In the genomic region with DNA sequence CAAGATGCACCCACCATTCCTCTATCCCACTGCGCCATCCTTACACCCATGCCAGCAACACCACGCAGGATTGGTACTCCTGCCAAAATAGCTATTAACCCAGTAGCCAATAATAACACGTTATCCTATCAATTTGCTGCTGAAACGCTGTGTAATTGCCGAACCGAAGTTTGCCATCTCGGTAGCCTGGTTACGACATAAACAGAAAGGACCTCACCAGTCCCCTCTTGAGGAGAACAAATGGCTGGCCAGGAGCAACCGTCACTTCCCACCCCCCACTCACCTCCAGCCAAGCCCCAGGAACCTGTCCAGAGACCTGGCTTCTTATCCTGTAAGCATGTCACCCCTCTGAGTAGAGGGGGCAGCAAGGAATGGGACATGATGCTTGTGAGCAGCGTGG, we compare ENCODE assay signal across 14 mouse cellular contexts.
DNase-seq lines count a peak whose midpoint lies in the region; ATAC-seq and TF ChIP-seq lines count a peak whose summit lies in the region.
"Had no signal": no experiment of that assay in that cellular context is flagged by ENCODE, and none has a peak within 500 bp of the region (broad histone marks: within the 10 kb centered on the region; RNA-seq: fewer than 3 reads in every experiment).

No protein-coding gene starts in this region.

- intact Hi-C loops in left cerebral cortex, postnatal 25 days (cut with DNase I) = no loop called here

- no peaks in the 10 kb centered on the region for H3K36me3 ChIP-seq in heart, embryonic 13.5 days
- H3K36me3 ChIP-seq in heart, embryonic 11.5 days (ENCODE audit: control insufficient read depth, insufficient read depth, low read length) = no peaks in the 10 kb centered on the region
- no peaks in the 10 kb centered on the region for H3K36me3 ChIP-seq in neural tube, embryonic 13.5 days
- H3K36me3 ChIP-seq in stomach, postnatal 0 days (ENCODE audit: control insufficient read depth, insufficient read depth, low read length) = no peaks in the 10 kb centered on the region
- H3K36me3 ChIP-seq: intestine, embryonic 15.5 days; neural tube, embryonic 15.5 days had no signal

- no peak overlapping the region for H3K9ac ChIP-seq in heart, embryonic 13.5 days
- H3K9ac ChIP-seq in heart, embryonic 11.5 days (ENCODE audit: low read depth, low read length) = no peak overlapping the region
- 0 out of 2 replicates have a peak overlapping the region, but pooled peaks have one; percentile 38 for H3K9ac ChIP-seq in neural tube, embryonic 13.5 days
- no peak overlapping the region for H3K9ac ChIP-seq in stomach, postnatal 0 days (ENCODE audit: low read length)
- H3K9ac ChIP-seq: intestine, embryonic 15.5 days; neural tube, embryonic 15.5 days had no signal

- no peak for TF ChIP-seq CTCF in cerebellum, adult 2 months (IDR thresholded peaks at IDR 0.05; ENCODE audit: borderline replicate concordance, insufficient read depth, low read depth, low read length)
- no peak for TF ChIP-seq CTCF in stomach, postnatal 0 days (IDR thresholded peaks at IDR 0.05; ENCODE audit: low read depth)

- peaks cover 20% of the 10 kb centered on the region for H3K4me1 ChIP-seq in cerebellum, adult 2 months (ENCODE audit: control insufficient read depth, insufficient read depth, low read length)
- H3K4me1 ChIP-seq in heart, embryonic 13.5 days = peaks cover 28% of the 10 kb centered on the region
- H3K4me1 ChIP-seq in heart, embryonic 11.5 days (ENCODE audit: control insufficient read depth, insufficient read depth, low read length) = peaks cover 10% of the 10 kb centered on the region
- peaks cover 55% of the 10 kb centered on the region for H3K4me1 ChIP-seq in neural tube, embryonic 13.5 days (replicated peaks)
- H3K4me1 ChIP-seq in stomach, postnatal 0 days (replicated peaks; ENCODE audit: control insufficient read depth, insufficient read depth) = no peaks in the 10 kb centered on the region

- ATAC-seq in heart, embryonic 13.5 days (ENCODE audit: extremely low read depth, insufficient number of reproducible peaks, low FRiP score, low TSS enrichment) = no peak
- no peak for ATAC-seq in heart, embryonic 11.5 days (replicated peaks; ENCODE audit: insufficient number of reproducible peaks, low FRiP score, low TSS enrichment)
- ATAC-seq in neural tube, embryonic 13.5 days (ENCODE audit: low read depth) = no peak
- ATAC-seq in stomach, postnatal 0 days (ENCODE audit: low FRiP score, low TSS enrichment) = no peak

- H3K9me3 ChIP-seq in heart, embryonic 13.5 days = no peaks in the 10 kb centered on the region
- H3K9me3 ChIP-seq in heart, embryonic 11.5 days (replicated peaks; ENCODE audit: control insufficient read depth, low read length) = no peaks in the 10 kb centered on the region
- H3K9me3 ChIP-seq in neural tube, embryonic 13.5 days = no peaks in the 10 kb centered on the region
- H3K9me3 ChIP-seq in stomach, postnatal 0 days (ENCODE audit: control insufficient read depth, low read length) = no peaks in the 10 kb centered on the region
- H3K9me3 ChIP-seq: intestine, embryonic 15.5 days; neural tube, embryonic 15.5 days had no signal

- no peaks in the 10 kb centered on the region for H3K27me3 ChIP-seq in cerebellum, adult 2 months (ENCODE audit: control insufficient read depth, insufficient read depth, low read length)
- no peaks in the 10 kb centered on the region; the same call in 1 of the 2 replicates for H3K27me3 ChIP-seq in heart, embryonic 13.5 days (replicated peaks)
- H3K27me3 ChIP-seq in heart, embryonic 11.5 days (ENCODE audit: control insufficient read depth, insufficient read depth, low read length) = no peaks in the 10 kb centered on the region
- H3K27me3 ChIP-seq in neural tube, embryonic 13.5 days = no peaks in the 10 kb centered on the region
- H3K27me3 ChIP-seq in stomach, postnatal 0 days (ENCODE audit: control insufficient read depth, insufficient read depth, low read length) = no peaks in the 10 kb centered on the region
- H3K27me3 ChIP-seq: intestine, embryonic 15.5 days; neural tube, embryonic 15.5 days had no signal

- no peak for TF ChIP-seq POLR2A in cerebellum, adult 2 months (IDR thresholded peaks at IDR 0.05; ENCODE audit: borderline replicate concordance, insufficient read depth, low read length)

- DNase-seq in cerebellum, postnatal 14 days = peak; percentile 29 to 42
- DNase-seq in cerebellum, adult 2 months = no peak
- DNase-seq in neural tube, embryonic 10.5 days (ENCODE audit: extremely low spot score, low spot score) = no peak
- DNase-seq in stomach, postnatal 0 days (ENCODE audit: low spot score) = no peak
- no peak for DNase-seq in left cerebral cortex, postnatal 25 days (ENCODE audit: low spot score in 2 of 2)
- DNase-seq: lung, adult 18-20 months; right cerebral cortex, postnatal 25 days; thymus, adult 18-20 months had no signal

- TF ChIP-seq EP300 in stomach, postnatal 0 days (optimal IDR thresholded peaks at IDR 0.05) = no peak

- no peak overlapping the region for H3K4me3 ChIP-seq in cerebellum, adult 2 months (replicated peaks; ENCODE audit: insufficient read depth, low read depth, low read length)
- no peak overlapping the region for H3K4me3 ChIP-seq in heart, embryonic 13.5 days
- no peak overlapping the region for H3K4me3 ChIP-seq in heart, embryonic 11.5 days (ENCODE audit: low read depth, low read length)
- H3K4me3 ChIP-seq in neural tube, embryonic 13.5 days = no peak overlapping the region
- no peak overlapping the region for H3K4me3 ChIP-seq in stomach, postnatal 0 days (ENCODE audit: low read depth, low read length)
- H3K4me3 ChIP-seq: intestine, embryonic 15.5 days; neural tube, embryonic 15.5 days had no signal

- 28% methylated on average over 10 of the region's 10 CpGs for WGBS in cerebellum, adult 2 months
- WGBS in heart, embryonic 13.5 days = 49% methylated on average over 10 of the region's 10 CpGs
- WGBS in heart, embryonic 11.5 days (ENCODE audit: insufficient replicate concordance) = 60% methylated on average over 10 of the region's 10 CpGs
- 72% methylated on average over 10 of the region's 10 CpGs for WGBS in neural tube, embryonic 13.5 days
- WGBS in stomach, postnatal 0 days = 65% methylated on average over 10 of the region's 10 CpGs

- H3K27ac ChIP-seq in cerebellum, adult 2 months (ENCODE audit: insufficient read depth, low read length) = no peak overlapping the region
- H3K27ac ChIP-seq in heart, embryonic 13.5 days (replicated peaks) = 0 out of 2 replicates have a peak overlapping the region, but pooled peaks have one; percentile 38
- H3K27ac ChIP-seq in heart, embryonic 11.5 days (ENCODE audit: low read depth, low read length) = no peak overlapping the region
- no peak overlapping the region; the same call in 1 of the 2 replicates for H3K27ac ChIP-seq in neural tube, embryonic 13.5 days (replicated peaks)
- no peak overlapping the region for H3K27ac ChIP-seq in stomach, postnatal 0 days (replicated peaks)
- H3K27ac ChIP-seq: kidney, postnatal 0 days had no signal

- H3K4me2 ChIP-seq in heart, embryonic 13.5 days = no peak overlapping the region
- no peak overlapping the region for H3K4me2 ChIP-seq in heart, embryonic 11.5 days
- no peak overlapping the region for H3K4me2 ChIP-seq in neural tube, embryonic 13.5 days
- H3K4me2 ChIP-seq in stomach, postnatal 0 days (replicated peaks; ENCODE audit: low read depth) = 0 out of 2 replicates have a peak overlapping the region, but pooled peaks have one; percentile 20
- H3K4me2 ChIP-seq: neural tube, embryonic 15.5 days had no signal

Comparison
In these comparisons a context has a peak if more than half of its experiments do, and no peak if none do; other contexts are left out.
1. DNase-seq: peak in cerebellum, postnatal 14 days (2 of 2); none in cerebellum, adult 2 months (0 of 2), neural tube, embryonic 10.5 days (single experiment), stomach, postnatal 0 days (single experiment) and left cerebral cortex, postnatal 25 days (0 of 2).